Mouse (Mus musculus) heart, adult 18-20 months (tissue): ENCODE results near the gene Gm14632. TPM values are rescaled to one million over a fixed set of nuclear protein-coding genes. Genes with fewer than 3 reads are reported as not detected.
"Not testable (repeated sequence)": the region's sequence is repeated elsewhere in the genome, so short reads cannot be mapped to it uniquely, and the experiment has no call there.

ENCODE experiments used
- DNase-seq, 2 experiments: peaks; one replicate each; pipeline ENCODE4 v3.0.0; 2021 to 2022; ENCODE audit warnings: mixed read lengths in 1 of 2
- long read RNA-seq, 2 experiments: library from polyadenylated mRNA; stranded (forward); transcript quantifications; one replicate each; pipeline ENCODE4 v2.0.0; 2021
- total RNA-seq, 2 experiments: library from RNA; stranded (reverse); gene quantifications; 2 replicates each; pipeline ENCODE4 v1.2.3; 2021

Gm14632 gene
- total RNA-seq = not detected
- long read RNA-seq, experiment 1 = 0 reads
- long read RNA-seq, experiment 2 = 0 reads

DNA sequence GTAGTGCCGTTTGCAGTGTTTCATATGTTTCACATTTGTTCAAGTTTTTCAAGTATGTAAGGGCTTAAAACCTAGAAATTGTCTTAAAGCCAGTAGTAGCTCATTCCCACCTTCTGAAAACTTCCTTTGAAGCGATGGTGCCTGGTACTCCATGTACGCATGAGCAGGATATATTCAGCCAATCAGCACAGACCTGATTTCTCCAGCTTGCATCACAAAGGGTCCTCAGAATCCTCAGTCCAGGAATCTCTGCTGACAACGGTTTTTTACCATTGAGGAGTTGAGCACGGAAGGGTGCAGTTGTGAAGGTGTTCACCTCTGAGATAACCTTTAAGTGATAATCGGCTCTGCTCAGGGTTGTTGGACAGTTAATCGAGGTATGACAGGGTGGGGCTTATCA is at the start of gene Gm14632:
Gm14632 (plus strand) TSS at position 301 of the 400 bp plus-strand sequence.
- DNase-seq = not testable (repeated sequence)
